Mouse (Mus musculus): ENCODE measurements around the gene Acoxl. TPM values are rescaled to one million over a fixed set of nuclear protein-coding genes. Genes with fewer than 3 reads are reported as not detected.

Gene Acoxl
- polyA plus RNA-seq, 1 experiment: not detected

DNA sequence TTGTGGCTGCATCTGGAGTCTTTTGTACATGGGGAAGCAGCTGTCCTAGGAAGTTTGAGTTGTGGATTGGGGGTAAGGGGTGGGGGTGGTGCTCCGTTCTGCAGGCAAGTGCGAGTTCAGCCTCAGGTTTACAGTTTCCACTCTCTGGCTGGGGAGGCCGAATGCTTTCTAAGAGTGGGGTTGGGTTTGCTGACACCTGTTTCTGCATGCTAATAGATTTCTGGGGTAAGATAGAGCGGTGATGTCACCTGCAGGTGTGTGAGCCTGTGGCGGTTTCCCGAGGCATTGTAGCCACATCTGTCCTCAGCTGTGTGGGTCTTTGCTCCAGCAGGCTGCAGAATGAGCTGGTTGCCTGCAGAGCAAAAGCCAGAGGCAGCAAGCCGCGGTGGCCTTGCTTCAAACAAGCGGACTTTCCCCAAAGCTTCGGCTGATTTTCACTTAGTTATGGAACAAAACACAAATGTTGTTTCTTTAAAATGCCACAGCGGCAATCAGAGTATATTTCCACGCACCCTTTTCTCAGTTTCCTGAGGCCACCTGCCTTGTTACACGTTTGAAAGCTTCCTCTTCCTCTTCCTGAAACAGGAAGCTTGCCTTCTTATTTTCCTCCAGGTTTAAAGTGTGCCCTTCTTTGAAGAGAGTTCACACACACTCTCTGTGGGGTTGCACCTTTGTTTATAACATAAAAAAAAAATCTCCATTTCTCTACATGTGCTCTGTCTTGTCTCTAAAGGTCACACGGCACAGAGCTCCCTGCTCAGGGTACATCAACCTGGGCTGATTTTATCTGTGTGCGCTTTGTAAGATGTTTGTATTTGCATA, 89.0 kb downstream of the Acoxl start:
- no peak for TF ChIP-seq TAL1 (IDR thresholded peaks at IDR 0.05; ENCODE audit: low read length)
- no peak for TF ChIP-seq GATA1 (IDR thresholded peaks at IDR 0.05; ENCODE audit: low read length)
- no peaks in the 10 kb centered on the region for H3K36me3 ChIP-seq (ENCODE audit: control insufficient read depth)
- no peak overlapping the region for H3K4me3 ChIP-seq (replicated peaks)
- no peaks in the 10 kb centered on the region for H3K27me3 ChIP-seq (ENCODE audit: control insufficient read depth)
- no peaks in the 10 kb centered on the region for H3K4me1 ChIP-seq (ENCODE audit: control insufficient read depth)
- no peaks in the 10 kb centered on the region for H3K9me3 ChIP-seq (ENCODE audit: control insufficient read depth, low read length)

GRCm38 (mm10) chr2:127928279-127928678, 89.6 kb downstream of the Acoxl start:
- no peaks in the 10 kb centered on the region for H3K9me3 ChIP-seq (ENCODE audit: control insufficient read depth, low read length)

DNA sequence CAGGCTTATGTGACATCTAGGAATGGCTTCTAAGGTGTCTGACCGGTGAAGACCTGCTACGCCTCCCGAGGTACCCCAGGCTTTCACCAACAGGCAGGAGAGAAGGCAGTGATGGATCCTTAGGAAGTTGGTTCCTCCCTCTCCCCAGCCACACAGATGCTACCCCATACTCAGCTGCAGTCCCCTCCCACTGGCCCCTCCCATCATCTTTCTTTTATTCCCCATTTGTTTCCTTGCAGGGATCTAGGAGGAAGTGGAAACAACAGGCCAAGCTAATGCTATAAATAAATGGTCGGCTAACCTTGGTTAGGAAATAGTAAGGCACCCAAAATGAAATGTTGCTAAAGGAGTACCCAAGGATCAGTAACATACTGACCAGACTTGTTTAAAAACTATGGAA, 90.2 kb downstream of the Acoxl start:
- Histone ChIP-seq H3K36me3 (ENCODE audit: control insufficient read depth) (no peaks in the 10 kb centered on the region), H3K27me3 (ENCODE audit: control insufficient read depth) (no peaks in the 10 kb centered on the region), H3K4me1 (ENCODE audit: control insufficient read depth) (no peaks in the 10 kb centered on the region), H3K4me3 (replicated peaks) (no peak overlapping the region), H3K9me3 (ENCODE audit: control insufficient read depth, low read length) (no peaks in the 10 kb centered on the region)
- TF ChIP-seq GATA1 (IDR thresholded peaks at IDR 0.05; ENCODE audit: low read length) (no peak), TAL1 (IDR thresholded peaks at IDR 0.05; ENCODE audit: low read length) (no peak)

More at GRCm38 (mm10) chr2:127928279-127928678, 89.6 kb downstream of the Acoxl start:
- no peaks in the 10 kb centered on the region for H3K27me3 ChIP-seq (ENCODE audit: control insufficient read depth)
- TF ChIP-seq TAL1 (IDR thresholded peaks at IDR 0.05; ENCODE audit: low read length) (no peak), GATA1 (IDR thresholded peaks at IDR 0.05; ENCODE audit: low read length) (no peak)
- H3K36me3 ChIP-seq (ENCODE audit: control insufficient read depth): no peaks in the 10 kb centered on the region
- H3K4me3 ChIP-seq (replicated peaks): no peak overlapping the region
- no peaks in the 10 kb centered on the region for H3K4me1 ChIP-seq (ENCODE audit: control insufficient read depth)

GRCm38 (mm10) chr2:127929939-127930715, 91.5 kb downstream of the Acoxl start:
- H3K36me3 ChIP-seq (ENCODE audit: control insufficient read depth): no peaks in the 10 kb centered on the region
- H3K4me1 ChIP-seq (ENCODE audit: control insufficient read depth): no peaks in the 10 kb centered on the region
- no peak overlapping the region for H3K4me3 ChIP-seq (replicated peaks)
- no peak for TF ChIP-seq GATA1 (IDR thresholded peaks at IDR 0.05; ENCODE audit: low read length)
- TF ChIP-seq TAL1 (IDR thresholded peaks at IDR 0.05; ENCODE audit: low read length): no peak
- no peaks in the 10 kb centered on the region for H3K27me3 ChIP-seq (ENCODE audit: control insufficient read depth)
- H3K9me3 ChIP-seq (ENCODE audit: control insufficient read depth, low read length): no peaks in the 10 kb centered on the region

GRCm38 (mm10) chr2:127931576-127931975, 92.9 kb downstream of the Acoxl start:
- Histone ChIP-seq H3K9me3 (ENCODE audit: control insufficient read depth, low read length) (no peaks in the 10 kb centered on the region), H3K4me3 (replicated peaks) (no peak overlapping the region), H3K27me3 (ENCODE audit: control insufficient read depth) (no peaks in the 10 kb centered on the region), H3K36me3 (ENCODE audit: control insufficient read depth) (no peaks in the 10 kb centered on the region), H3K4me1 (ENCODE audit: control insufficient read depth) (no peaks in the 10 kb centered on the region)
- TF ChIP-seq GATA1 (IDR thresholded peaks at IDR 0.05; ENCODE audit: low read length) (no peak), TAL1 (IDR thresholded peaks at IDR 0.05; ENCODE audit: low read length) (no peak)

GRCm38 (mm10) chr2:127933531-127933931, 94.9 kb downstream of the Acoxl start:
- H3K9me3 ChIP-seq (ENCODE audit: control insufficient read depth, low read length): 0 out of 2 replicates have a peak, but pooled peaks cover 3% of the 10 kb centered on the region

GRCm38 (mm10) chr2:127937079-127937478, 98.4 kb downstream of the Acoxl start:
- Histone ChIP-seq H3K27me3 (ENCODE audit: control insufficient read depth) (no peaks in the 10 kb centered on the region), H3K36me3 (ENCODE audit: control insufficient read depth) (no peaks in the 10 kb centered on the region), H3K4me1 (ENCODE audit: control insufficient read depth) (no peaks in the 10 kb centered on the region), H3K9me3 (ENCODE audit: control insufficient read depth, low read length) (0 out of 2 replicates have a peak, but pooled peaks cover 3% of the 10 kb centered on the region), H3K4me3 (replicated peaks) (no peak overlapping the region)
- TF ChIP-seq GATA1 (IDR thresholded peaks at IDR 0.05; ENCODE audit: low read length): no peak
- TF ChIP-seq TAL1 (IDR thresholded peaks at IDR 0.05; ENCODE audit: low read length): no peak

More at GRCm38 (mm10) chr2:127933531-127933931, 94.9 kb downstream of the Acoxl start:
- Histone ChIP-seq H3K4me3 (replicated peaks) (no peak overlapping the region), H3K36me3 (ENCODE audit: control insufficient read depth) (no peaks in the 10 kb centered on the region), H3K4me1 (ENCODE audit: control insufficient read depth) (no peaks in the 10 kb centered on the region), H3K27me3 (ENCODE audit: control insufficient read depth) (no peaks in the 10 kb centered on the region)
- no peak for TF ChIP-seq GATA1 (IDR thresholded peaks at IDR 0.05; ENCODE audit: low read length)
- no peak for TF ChIP-seq TAL1 (IDR thresholded peaks at IDR 0.05; ENCODE audit: low read length)

- Histone ChIP-seq H3K27me3 (ENCODE audit: control insufficient read depth) (no peaks in the 10 kb centered on the region), H3K4me1 (ENCODE audit: control insufficient read depth) (no peaks in the 10 kb centered on the region), H3K36me3 (ENCODE audit: control insufficient read depth) (no peaks in the 10 kb centered on the region), H3K4me3 (replicated peaks) (no peak overlapping the region), H3K9me3 (ENCODE audit: control insufficient read depth, low read length) (0 out of 2 replicates have a peak, but pooled peaks cover 3% of the 10 kb centered on the region)
- no peak for TF ChIP-seq TAL1 (IDR thresholded peaks at IDR 0.05; ENCODE audit: low read length)
- TF ChIP-seq GATA1 (IDR thresholded peaks at IDR 0.05; ENCODE audit: low read length): no peak
Measured at GRCm38 (mm10) chr2:127939206-127939605, 100.5 kb downstream of the Acoxl start.

- TF ChIP-seq GATA1 (IDR thresholded peaks at IDR 0.05; ENCODE audit: low read length) (no peak), TAL1 (IDR thresholded peaks at IDR 0.05; ENCODE audit: low read length) (no peak)
Measured at GRCm38 (mm10) chr2:127960579-127960978, 121.9 kb downstream of the Acoxl start.

More at GRCm38 (mm10) chr2:127960579-127960978, 121.9 kb downstream of the Acoxl start:
- no peaks in the 10 kb centered on the region for H3K4me1 ChIP-seq (ENCODE audit: control insufficient read depth)
- H3K27me3 ChIP-seq (ENCODE audit: control insufficient read depth): no peaks in the 10 kb centered on the region
- H3K36me3 ChIP-seq (ENCODE audit: control insufficient read depth): no peaks in the 10 kb centered on the region
- H3K4me3 ChIP-seq (replicated peaks): no peak overlapping the region
- no peaks in the 10 kb centered on the region for H3K9me3 ChIP-seq (ENCODE audit: control insufficient read depth, low read length)

All from erythroblast, embryonic 14.5 days (primary cell).